Mouse (Mus musculus) lung, postnatal 25 days (tissue): ENCODE measurements at regions not wholly inside any gene's neighbourhood (a gene's known extent, or its start where the extent isn't known, plus 50 kb on each side); places are given as distances from the start of the nearest gene placed in this dataset.
A peak's percentile ranks its signal among the peaks of the same experiment; 100 is the strongest.
"Not testable (repeated sequence)": the region's sequence is repeated elsewhere in the genome, so short reads cannot be mapped to it uniquely, and the experiment has no call there.

ENCODE experiments used
- DNase-seq: peaks from one replicate; pipeline ENCODE4 v3.0.0; 2022; ENCODE audit warnings: low spot score

DNA sequence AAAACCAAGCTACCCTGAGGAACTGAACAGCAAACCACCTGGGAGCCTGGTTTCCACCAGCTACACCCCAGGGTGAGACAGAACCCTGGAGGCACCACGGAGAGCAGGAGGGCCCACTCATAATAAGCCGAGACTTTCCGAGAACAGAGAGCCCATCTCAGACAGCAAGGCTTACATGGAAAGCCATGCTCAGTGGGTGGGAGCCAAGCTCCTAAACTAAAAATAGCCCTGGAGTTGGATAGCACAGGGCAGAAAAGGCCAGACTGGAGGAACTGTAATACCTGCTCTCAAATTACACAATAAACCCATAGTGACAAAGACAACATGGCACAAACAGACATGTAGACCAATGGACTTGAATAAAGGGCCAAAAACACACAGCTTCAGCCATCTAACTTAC is 69.9 kb downstream of the Fbxo4 start:
- no peak for DNase-seq

DNA sequence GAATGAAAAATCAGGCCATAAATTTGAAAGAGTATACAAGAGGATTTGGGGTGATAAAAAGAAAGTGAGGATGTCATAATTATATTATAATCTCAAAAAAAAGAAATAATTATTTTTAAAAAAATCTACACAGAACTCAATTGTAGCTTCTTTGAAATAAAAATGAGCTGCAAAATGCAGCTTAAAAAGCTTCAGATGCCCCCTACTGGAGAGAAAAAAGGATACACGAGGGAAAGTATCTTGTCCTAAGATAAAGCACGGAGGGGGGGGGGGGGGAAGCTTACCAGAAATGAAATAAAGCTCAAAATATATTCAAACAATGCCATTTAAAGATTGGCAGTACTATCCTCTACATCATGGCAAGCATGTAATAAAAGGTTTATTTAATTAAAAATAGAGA is 70.7 kb downstream of the Fbxo4 start:
- peak; percentile 31 for DNase-seq

DNA sequence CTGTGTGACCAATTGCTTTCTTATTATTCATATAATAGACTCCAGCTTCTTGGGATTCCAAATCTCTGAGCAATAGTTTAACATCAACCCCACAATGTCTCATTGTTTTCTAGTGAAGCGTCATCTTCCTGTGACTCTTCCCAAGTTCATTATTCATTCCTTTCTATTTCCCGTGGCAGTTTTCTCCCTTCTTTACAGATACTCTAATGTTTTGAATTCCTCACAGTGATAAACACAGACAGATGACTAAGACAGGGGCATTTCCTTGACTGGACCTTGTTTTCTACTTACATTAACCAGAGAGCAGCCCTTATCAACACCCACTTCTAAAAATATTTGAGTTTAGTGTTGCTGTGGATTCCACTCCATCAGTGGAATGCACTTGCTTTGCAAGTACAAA is 73.8 kb downstream of the Fbxo4 start:
- no peak for DNase-seq

DNA sequence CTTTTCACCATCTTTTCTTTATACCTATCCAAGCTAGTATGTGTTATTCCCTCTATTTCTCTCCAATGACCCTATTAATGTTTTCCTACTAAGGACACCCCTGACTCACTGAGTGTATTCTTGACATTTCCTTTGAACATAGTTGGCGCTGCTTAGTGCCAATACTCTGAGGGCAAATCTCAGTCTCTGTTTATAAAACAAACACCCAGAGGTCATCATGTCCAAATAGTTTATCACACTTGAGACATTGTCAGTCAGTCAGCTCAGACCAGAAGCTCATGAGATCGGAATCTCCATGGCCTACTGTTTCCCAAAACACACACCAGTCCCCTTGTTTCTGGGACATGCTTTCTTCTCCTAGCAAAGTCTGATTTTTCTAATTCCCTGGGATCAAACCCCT is 100.9 kb downstream of the Fbxo4 start:
- DNase-seq: peak; percentile 41

DNA sequence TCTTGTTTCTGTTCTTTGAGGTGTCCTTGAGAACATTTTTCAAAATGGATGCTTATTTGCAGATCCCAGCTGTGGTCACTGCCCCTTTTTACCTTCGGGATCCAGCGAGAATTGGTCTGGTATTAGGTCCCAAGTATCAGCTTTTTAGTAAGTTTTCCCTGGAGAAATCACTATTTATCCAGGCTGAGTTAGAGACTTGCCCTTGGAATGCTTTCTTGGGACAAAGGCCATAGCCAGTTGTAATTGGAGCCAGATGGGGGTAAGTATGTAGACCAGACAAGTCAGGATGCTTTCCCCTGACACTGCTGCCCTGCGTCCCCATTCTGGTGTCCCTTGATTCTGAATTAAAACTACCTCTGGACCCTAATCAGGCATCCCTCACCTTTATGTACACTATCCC is 101.9 kb downstream of the Fbxo4 start:
- DNase-seq: no peak

DNA sequence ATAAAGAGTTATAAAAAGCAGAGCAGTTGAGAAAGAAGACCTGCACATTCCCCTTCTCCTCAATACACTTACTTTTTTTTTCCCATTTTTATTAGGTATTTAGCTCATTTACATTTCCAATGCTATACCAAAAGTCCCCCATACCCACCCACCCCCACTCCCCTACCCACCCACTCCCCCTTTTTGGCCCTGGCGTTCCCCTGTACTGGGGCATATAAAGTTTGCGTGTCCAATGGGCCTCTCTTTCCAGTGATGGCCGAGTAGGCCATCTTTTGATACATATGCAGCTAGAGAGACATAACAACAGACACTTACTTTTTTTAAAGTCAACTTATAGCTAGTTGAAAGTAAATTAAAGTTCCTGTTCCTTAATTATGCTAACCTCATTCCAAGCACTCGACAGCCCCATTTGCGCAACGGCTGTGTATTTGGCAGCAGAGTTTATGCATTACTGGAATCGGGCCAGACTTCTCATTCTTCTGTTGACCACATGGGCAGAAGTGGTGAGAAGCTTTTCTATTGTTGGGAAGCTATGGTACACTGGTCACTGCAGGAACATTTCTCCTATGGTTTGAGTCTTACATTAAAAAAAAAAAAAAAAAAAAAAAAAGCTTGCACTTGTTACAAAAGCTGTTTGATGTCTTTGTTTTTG is 104.0 kb downstream of the Fbxo4 start:
- DNase-seq: peak; percentile 64

DNA sequence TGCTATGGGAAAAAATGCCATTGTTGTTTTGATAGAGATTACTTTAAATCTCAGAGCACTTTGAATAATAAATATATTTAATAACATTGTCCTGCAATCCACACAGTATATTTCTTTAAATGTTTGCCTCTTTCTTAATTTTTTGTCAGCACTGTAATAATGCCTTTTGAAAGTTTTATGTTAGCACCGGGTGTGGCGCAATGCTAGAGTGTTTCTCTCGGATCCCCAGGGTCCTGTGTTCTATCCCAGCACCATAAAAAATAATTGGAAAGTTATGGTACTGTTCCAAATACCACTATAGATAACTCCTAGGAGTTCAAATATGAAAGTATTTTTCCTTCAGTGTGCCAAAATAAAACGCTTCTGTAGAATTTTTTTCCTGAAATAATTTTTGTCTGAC is 147.6 kb downstream of the Fbxo4 start:
- no peak for DNase-seq

DNA sequence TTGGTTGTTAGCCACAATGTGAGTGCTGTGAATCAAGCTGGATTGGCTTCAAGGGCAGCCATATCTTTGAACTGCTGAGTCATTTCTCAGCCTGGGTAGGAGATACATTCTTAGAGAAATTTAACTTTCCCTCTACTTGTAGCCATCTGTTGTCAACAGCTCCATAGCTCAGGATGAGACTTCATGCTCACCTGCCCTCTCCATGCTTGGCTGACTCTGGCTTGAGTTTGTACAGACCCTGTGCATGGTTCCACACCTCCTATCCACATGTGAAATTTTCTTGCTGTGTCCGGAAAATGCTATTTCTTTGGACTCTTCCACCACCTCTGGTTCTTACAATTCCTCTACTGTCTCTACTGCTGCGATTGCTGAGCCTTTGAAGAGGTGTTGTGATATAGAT is 173.9 kb downstream of the Fbxo4 start:
- no peak for DNase-seq

DNA sequence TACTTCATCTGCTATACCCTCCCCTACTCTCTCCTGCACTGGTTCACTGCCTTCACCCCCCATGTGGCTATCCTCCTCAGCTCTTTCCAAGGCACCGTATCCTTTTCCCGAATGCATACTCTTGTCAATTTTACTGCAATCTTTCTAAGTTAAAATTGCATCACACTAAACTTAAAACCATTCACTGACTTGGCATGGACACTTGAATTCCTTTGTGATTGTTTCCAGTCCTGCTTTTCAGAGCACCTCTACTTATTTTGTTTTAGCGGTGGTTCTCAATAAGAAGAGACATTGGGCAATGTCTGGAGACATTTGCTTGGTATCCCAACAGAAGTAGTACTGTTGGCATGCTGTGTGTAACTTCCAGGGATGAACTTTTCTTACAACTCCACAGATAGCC is 192.6 kb upstream of the Ghr start:
- no peak for DNase-seq

DNA sequence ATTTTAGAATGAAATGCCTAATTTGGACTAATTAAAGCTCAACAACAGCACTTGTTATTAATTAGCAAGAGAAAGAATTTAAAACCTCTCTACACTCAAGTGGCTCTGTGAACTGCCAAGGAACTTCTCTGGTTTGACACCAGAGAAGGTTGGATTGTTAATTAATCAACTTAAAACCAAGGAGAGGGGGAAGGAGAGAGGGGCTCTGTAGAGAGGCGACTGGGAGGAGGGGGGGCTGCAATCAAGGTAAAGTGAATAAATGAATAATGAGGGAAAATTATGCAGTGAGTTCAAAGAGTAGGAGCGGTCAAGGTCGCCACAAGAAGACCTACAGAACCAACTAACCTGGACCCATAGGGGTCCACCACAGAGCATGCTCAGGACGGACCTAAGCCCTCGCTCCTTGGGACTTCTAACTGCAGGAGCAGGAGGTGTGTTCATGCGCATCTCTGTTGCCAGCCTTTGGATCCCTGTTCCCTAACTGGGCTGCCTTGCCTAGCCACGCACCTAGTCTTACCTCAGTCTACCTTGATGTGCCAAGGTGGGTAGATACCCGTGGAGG is 189.0 kb upstream of the Ghr start:
- no peak for DNase-seq

DNA sequence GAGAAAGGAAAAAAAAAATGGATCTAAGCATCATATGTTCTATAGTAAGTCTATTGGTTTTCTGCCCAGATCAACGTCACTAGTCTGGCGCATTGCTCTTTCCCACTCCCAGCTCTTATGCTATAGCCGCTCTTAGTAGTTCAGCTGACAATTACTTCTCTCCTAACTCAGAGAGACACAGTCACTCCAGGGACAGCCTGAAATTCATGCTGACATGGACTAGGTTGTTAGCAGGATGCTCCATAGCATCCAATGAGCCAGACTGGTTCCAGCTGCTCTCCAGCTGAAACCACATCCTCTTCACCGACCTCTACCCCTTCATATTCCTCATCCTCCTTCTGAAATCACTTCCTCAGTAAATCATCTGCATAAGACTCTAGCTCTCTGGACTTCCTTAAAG is 187.0 kb upstream of the Ghr start:
- no peak for DNase-seq

DNA sequence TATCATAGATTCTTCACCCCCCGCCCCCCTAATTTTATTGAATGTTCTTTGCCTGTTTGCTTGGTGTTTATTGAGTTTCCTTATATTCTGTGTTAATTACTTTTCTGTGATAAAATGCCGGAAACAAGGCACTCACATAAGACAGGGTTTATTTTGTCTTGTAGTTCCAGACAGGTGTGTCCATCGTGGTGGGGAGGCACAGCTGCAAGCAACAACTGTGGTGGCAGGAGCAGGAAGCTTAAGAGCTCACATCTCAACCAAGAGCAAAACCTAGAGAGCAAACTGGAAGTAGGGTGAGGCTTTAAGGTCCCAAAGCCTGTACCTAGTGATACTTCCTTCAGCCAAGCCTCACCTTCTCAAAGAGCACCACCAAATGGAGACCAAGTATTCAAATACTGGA is 181.4 kb upstream of the Ghr start:
- no peak for DNase-seq

DNA sequence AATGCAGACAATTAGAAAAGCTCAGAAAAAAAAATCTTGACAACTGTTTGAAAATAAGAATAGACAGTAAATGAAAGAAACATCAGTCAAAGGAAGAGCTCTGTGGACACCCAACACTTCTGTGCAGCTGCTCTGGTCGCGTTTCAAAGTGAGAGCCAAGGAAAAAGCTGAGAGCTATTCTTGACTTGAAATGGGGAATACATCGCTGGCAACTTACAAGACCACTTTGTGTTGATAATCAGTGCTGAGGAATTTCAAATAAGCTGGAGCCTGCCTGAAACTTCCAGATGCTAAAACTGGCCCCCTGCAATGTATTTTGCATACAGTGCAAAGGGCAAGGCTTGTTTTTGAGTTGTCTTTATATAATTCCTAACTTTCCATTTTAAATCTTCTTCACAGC is 177.1 kb upstream of the Ghr start:
- no peak for DNase-seq

DNA sequence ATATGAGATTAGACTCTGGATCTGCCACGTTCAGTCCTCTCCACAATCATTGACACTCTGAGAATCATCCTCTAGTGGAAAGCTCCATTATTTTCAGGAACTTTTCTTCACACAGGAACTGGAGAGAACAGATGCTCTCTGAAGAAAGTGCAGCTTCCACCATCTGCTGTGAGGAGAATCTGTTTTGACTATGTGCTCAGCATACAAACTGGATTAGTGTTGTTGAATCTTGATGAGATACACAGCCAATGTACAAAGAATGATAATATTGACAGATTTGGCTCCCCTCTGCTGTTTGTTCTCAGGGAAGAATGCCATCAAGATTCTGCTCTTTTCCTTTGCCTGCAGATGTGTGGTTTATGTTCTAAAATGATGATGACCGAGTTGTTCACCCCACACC is 172.3 kb upstream of the Ghr start:
- DNase-seq: no peak

DNA sequence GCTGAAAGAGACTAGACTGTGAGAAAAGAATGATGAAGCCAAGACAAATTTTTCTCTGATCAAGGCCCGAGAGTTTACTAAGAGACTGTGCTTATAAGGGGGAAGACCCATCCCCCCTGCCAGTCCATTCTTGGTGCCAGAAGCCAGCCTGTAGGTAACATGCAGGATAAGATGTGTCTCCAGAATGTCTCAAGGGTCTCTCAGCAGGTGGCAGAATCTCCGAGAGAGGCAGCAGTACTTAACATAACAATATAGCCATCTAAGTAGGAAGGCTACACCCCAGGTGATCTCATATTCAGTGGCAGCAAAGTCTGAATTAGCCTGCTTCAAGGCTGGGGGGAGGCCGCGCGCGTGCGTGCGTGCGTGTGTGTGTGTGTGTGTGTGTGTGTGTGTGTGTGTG is 164.8 kb upstream of the Ghr start:
- not testable (repeated sequence) for DNase-seq

DNA sequence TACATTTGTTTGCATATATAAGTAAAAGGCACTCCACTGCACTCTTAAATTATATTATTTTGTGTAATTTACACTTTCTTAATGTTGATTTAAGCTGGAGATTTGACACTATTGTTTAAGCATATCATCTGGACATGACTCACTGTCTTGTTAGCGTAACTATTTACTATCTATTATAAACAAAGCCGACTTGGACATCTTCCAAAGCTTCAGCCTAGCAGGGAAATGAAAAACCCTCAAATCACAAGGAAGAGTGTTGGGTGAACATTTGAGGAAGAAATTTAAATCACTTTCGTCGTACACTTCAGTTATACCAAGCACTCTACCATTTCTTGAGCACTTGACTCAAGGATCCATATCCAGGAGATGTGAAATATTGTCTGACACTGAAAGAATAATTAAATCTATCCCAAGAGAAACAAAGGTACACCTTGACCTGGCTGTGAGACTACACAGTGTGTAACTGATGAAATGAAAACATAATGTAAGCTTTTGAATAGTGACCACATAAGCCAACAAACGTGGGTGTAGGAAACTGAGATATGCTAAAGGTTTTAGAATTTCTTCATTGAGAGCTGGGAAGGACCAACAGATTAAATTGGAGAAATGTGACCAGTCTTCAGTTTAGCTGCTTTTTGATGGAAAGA is 160.0 kb upstream of the Ghr start:
- DNase-seq: peak; percentile 21

DNA sequence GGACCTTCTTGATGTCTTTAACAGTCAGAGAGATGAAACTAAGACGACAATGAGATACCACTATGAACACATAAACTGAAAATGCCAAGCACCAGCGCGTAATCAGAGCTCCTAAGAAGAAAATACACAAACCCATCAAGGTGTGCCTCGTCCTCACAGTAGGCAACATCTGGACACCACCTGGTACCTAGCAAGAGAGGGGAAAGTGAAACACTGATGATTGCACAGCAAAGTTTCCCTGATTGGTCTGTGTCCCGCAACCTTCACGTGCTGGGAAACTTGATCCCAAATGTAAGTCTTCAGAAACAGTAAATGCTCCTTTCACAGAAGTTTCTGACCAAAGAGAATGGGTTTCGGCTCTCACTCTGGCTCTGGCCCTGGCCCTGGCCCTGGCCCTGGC is 158.9 kb upstream of the Ghr start:
- DNase-seq: no peak

DNA sequence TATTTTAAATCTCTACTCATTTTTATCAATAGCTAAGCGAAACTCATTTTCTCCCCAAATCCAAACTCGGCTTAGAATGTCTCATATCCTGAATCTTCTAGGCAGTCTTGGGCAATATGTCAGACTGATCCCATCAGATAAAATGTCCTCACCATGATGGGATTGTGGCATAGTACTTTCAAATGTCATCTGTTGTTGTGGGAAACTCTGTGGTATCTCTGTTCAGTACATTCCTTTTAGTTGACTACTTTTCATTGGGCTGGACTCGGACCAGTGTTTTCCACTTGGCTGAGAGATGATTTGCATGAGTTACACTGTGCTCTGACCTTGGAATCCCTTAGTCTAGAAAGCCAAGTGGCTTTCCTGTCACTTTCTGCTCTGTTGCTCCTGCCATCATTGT is 141.9 kb upstream of the Ghr start:
- DNase-seq: peak; percentile 48

DNA sequence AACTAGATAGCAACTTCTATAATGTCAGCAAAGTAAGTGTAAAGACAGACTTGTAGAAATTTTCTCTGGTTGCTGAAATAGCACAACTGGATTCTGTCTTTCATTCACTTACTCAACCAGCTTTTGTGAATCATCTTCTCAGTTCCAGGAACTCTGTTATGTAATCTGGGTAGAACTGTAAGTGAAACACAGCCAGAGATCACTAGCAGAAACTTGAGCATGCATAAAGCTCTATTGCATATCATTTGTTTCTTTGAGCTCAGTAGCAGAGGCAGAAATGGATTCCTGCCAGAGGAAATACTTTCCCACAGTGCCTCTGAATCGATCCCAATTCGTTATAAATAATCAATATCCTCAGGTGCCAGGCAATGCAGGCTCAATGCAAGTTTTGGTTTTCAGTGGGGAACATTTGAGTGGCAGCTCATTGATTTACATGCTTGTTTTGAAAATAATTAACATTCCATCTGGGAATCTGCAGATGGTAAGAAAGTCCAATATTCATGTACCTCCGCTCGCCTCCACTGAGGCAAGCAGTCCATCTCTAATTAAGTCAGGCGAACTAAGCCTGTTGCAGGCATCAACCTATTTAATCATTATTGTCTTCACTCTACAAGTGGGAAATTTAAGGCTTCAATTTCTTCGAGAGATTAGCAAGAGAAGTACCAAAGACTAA is 137.5 kb upstream of the Ghr start:
- peak; percentile 31 for DNase-seq

DNA sequence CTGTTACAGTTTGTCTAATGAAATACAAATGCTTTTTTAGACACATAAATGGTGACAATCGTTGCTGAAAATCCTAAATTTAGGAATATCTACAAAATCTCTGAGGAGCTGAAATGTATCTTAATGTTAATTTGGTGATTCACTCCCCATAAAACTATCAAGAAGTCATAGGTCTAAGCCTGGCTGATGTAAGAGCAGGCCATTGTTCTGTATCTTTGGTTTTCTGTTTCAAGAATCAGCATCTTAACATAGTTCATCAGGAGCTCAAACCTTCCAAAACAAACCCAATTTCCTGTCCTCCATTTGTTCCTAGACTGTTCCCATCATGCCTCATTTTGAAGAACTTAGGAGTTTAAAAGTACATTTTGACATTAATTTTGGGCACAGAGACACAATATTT is 128.5 kb upstream of the Ghr start:
- no peak for DNase-seq

DNA sequence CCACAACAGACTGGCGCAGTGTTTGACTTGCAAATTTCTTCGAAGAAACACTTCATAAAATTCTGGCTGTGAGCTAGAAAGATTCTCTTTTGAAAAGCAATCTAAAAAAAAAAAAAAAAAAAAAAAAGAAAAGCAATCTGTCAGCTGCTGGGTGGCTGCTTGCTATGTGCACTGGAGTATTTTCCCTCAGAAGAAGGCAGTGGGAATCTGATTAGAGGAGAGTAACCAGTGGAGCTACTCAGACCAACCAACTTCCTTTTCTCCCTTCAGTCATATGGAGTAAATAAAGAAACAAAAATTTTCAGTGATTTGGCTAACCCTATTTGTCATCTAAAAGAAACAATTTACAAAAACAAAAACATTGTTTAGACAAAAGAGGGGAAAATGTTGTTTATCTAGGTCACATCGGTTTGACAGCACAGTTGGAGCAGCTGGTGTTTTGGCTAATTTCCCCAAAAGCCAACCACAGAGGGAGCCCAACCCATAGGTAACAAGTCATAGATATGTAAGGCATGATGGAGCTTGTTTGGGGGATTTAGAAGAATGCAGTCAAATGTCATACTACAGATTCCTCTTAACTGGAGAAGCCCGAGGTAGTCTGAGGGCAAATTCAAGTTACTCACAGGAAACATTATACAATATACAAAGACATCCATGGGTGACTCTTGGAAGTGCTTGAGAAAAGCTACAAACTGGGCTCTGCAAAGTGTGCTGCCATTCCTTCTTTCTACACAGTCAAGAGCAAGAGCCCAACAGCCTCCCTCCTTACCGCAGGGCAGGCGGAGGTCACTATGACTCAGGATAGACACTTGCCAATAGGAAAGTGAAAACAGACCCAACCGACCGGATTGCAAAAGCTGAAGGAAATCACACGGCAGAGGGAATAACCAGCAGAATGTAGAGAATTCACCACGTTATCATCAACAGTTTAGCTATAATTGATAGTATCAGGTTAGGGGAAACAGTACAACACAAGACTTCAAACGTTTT is 124.1 kb upstream of the Ghr start:
- peak; percentile 48 for DNase-seq

DNA sequence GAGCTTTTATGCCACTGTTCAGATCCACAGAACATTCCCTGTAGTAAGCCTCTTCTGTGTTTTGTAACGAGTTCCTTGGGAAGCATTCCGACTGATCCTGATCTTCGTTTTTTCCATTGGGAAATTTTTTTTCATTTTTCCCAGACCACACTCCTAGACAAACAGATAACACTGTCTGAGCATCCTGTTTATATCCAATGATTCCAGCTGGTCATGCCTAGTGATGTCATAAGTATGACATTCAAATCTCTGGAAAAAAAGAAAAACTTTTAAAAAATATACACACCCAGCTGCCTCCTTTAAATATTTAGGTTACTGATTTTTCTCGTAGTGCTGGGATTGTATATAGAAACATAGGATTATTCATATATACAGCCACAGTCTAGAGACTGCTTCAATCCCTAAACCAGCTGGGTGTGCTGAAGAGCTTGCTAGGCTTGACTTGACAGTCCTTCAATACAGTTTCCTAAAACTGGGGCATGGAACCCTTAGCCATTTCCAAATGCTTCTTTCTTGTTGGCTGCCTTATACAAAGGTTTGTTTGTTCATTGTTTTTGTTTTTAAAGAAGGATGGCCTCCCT is 116.0 kb upstream of the Ghr start:
- no peak for DNase-seq
